Mouse (Mus musculus) kidney, postnatal 0 days (tissue): ENCODE data around the gene Smyd2. TPM values are rescaled to one million over a fixed set of nuclear protein-coding genes. Genes with fewer than 3 reads are reported as not detected.

Experiments
- ATAC-seq: fragments of 200-750 bp; cut with Nextera tagmentation; replicated peaks from 2 replicates; pipeline ENCODE4 v1.8.0; 2017; ENCODE audit warnings: low read depth, moderate number of reproducible peaks, moderate TSS enrichment, moderate library complexity; ENCODE audit not compliant: low FRiP score
- DNase-seq: peaks from one replicate; pipeline ENCODE4 v3.0.0-alpha.2; 2016; ENCODE audit warnings: low spot score
- H3K27ac ChIP-seq: fragments of 300-500 bp; sonication (generic); 2 replicates; pipeline ENCODE4 v1.5.1; 2014; ENCODE audit warnings: mild to moderate bottlenecking
- H3K27me3 ChIP-seq: fragments of 300-500 bp; sonication (generic); 2 replicates; pipeline ENCODE4 v1.6.1; 2014; ENCODE audit warnings: low read length, mixed read lengths; ENCODE audit not compliant: insufficient read depth
- H3K36me3 ChIP-seq: fragments of 300-500 bp; sonication (generic); 2 replicates; pipeline ENCODE4 v1.6.1; 2014; ENCODE audit warnings: low read length, mixed read lengths; ENCODE audit not compliant: insufficient read depth
- H3K4me1 ChIP-seq: fragments of 300-500 bp; sonication (generic); replicated peaks from 2 replicates; pipeline ENCODE4 v1.6.1; 2014; ENCODE audit warnings: antibody characterized with exemption, low read length, mixed read lengths; ENCODE audit not compliant: insufficient read depth
- H3K4me2 ChIP-seq: fragments of 300-500 bp; sonication (generic); 2 replicates; pipeline ENCODE4 v1.6.1; 2014; ENCODE audit warnings: mild to moderate bottlenecking, low read length, moderate library complexity, mixed read lengths
- H3K4me3 ChIP-seq: fragments of 300-500 bp; sonication (generic); replicated peaks from 2 replicates; pipeline ENCODE4 v1.5.1; 2014; ENCODE audit warnings: low read depth, low read length
- H3K9ac ChIP-seq: fragments of 300-500 bp; sonication (generic); 2 replicates; pipeline ENCODE4 v1.6.1; 2014; ENCODE audit warnings: low read depth, low read length
- H3K9me3 ChIP-seq: fragments of 300-500 bp; sonication (generic); replicated peaks from 2 replicates; pipeline ENCODE4 v1.6.1; 2016; ENCODE audit warnings: low read length, inconsistent platforms, mixed read lengths
- CTCF ChIP-seq: IDR thresholded peaks from 2 replicates; pipeline ENCODE4 v1.5.1; 2016; ENCODE audit warnings: antibody characterized with exemption, low read depth, mild to moderate bottlenecking, moderate library complexity
- WGBS: fragments of 180-500 bp; shearing (Covaris S2); extraction: QIAGEN DNeasy Blood & Tissue Kit; methylation state at CpG from one replicate; pipeline ENCODE4 v1.1.7; 2014; 5-methylcytosine and 5-hydroxymethylcytosine counted together
- polyA plus RNA-seq: library from polyadenylated mRNA; unstranded; fragments of >200 nt; fragmentation: Nextera tagmentation; extraction: Ambion mirVana; gene quantifications from 2 replicates; pipeline ENCODE4 v1.2.1, GENCODE M21; 2015

Gene Smyd2
- polyA plus RNA-seq, 1 experiment from 2014 or later: 70.4 TPM

DNA sequence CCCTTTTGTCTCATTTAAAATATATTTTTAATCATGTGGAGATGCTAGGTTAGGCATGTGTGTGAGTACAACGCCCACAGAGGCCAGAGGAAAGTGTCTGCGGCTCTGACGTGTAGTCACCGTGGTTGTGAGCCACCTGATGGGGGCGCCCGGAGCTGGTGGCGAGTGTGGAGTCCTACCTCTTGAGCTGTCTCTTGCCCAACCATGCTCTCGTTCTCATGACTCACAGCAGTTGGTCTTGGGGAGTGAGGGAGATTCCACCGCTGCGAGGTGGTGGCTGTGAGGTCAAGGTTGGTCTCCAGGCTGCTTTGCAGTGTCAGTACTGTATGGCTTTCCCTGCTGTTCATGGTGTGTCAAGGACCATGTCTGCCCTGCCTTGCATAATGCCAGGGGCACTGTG, 54.1 kb downstream of the Smyd2 start:
- ATAC-seq: no peak

DNA sequence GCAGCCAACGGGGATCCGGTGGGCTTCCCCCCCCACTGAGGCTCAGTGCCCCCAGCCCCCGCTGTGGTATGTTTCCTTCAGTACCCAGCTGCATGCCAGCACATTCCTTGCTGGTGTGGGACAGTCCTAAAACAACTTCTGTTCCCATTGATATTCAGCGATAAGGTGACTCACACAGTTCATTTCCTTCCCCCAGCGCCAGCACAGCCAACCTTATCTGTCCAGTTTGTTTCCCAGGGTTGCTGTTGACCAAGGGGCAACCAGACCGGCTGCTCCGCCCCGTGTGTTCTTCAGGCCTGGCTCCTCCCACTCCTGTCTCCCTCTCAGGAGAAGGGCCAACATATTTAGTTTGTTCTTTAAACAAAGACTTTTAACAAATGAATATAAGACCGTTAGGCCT, 54.7 kb downstream of the Smyd2 start:
- H3K4me3 ChIP-seq: no peak overlapping the region
- no peaks in the 10 kb centered on the region for H3K9me3 ChIP-seq
- no peaks in the 10 kb centered on the region for H3K27me3 ChIP-seq
- H3K36me3 ChIP-seq: peaks cover 38% of the 10 kb centered on the region; the same call in 1 of the 2 replicates
- ATAC-seq: peak; percentile 44; the same call in 1 of the 2 replicates
- peak; percentile 68 for DNase-seq
- WGBS: 32% methylated on average over 9 of the region's 9 CpGs
- H3K4me2 ChIP-seq: peak overlapping the region; percentile 28; the same call in 1 of the 2 replicates
- H3K9ac ChIP-seq: no peak overlapping the region
- peak overlapping the region; percentile 85 for H3K27ac ChIP-seq
- TF ChIP-seq CTCF: no peak
- peaks cover 12% of the 10 kb centered on the region; the same call in 1 of the 2 replicates for H3K4me1 ChIP-seq

More for the DNA sequence above, 54.1 kb downstream of the Smyd2 start:
- no peak for DNase-seq
- Histone ChIP-seq H3K4me3 (no peak overlapping the region), H3K36me3 (peaks cover 37% of the 10 kb centered on the region; the same call in 1 of the 2 replicates), H3K9me3 (no peaks in the 10 kb centered on the region), H3K27ac (peak overlapping the region; percentile 85; the same call in 1 of the 2 replicates), H3K4me1 (peaks cover 12% of the 10 kb centered on the region; the same call in 1 of the 2 replicates), H3K4me2 (no peak overlapping the region), H3K27me3 (no peaks in the 10 kb centered on the region), H3K9ac (no peak overlapping the region)
- peak; percentile 30; the same call in 1 of the 2 replicates for TF ChIP-seq CTCF
- 82% methylated on average over 10 of the region's 10 CpGs for WGBS

- H3K36me3 ChIP-seq: peaks cover 40% of the 10 kb centered on the region; the same call in 1 of the 2 replicates
These were observed 55.1 kb downstream of the Smyd2 start for GRCm38 (mm10) chr1:189867034-189867433.

GRCm38 (mm10) chr1:189866621-189867020, 55.5 kb downstream of the Smyd2 start:
- no peaks in the 10 kb centered on the region for H3K9me3 ChIP-seq
- no peak for TF ChIP-seq CTCF
- no peaks in the 10 kb centered on the region for H3K27me3 ChIP-seq
- H3K27ac ChIP-seq: peak overlapping the region; percentile 85
- 0 out of 2 replicates have a peak, but pooled peaks have one; percentile 2 for ATAC-seq
- DNase-seq: no peak
- H3K36me3 ChIP-seq: peaks cover 36% of the 10 kb centered on the region; the same call in 1 of the 2 replicates
- H3K4me2 ChIP-seq: no peak overlapping the region
- no peak overlapping the region for H3K9ac ChIP-seq
- no peak overlapping the region for H3K4me3 ChIP-seq
- peaks cover 12% of the 10 kb centered on the region; the same call in 1 of the 2 replicates for H3K4me1 ChIP-seq
- 67% methylated on average over 6 of the region's 6 CpGs for WGBS

More at GRCm38 (mm10) chr1:189867034-189867433, 55.1 kb downstream of the Smyd2 start:
- 56% methylated on average over 5 of the region's 5 CpGs for WGBS
- ATAC-seq (no peak), DNase-seq (peak; percentile 36)
- Histone ChIP-seq H3K9ac (no peak overlapping the region), H3K4me3 (no peak overlapping the region), H3K4me1 (peaks cover 12% of the 10 kb centered on the region; the same call in 1 of the 2 replicates), H3K27ac (peak overlapping the region; percentile 85), H3K9me3 (no peaks in the 10 kb centered on the region), H3K27me3 (no peaks in the 10 kb centered on the region), H3K4me2 (peak overlapping the region; percentile 28; the same call in 1 of the 2 replicates)
- TF ChIP-seq CTCF: no peak

- no peak for DNase-seq
- no peaks in the 10 kb centered on the region for H3K27me3 ChIP-seq
- no peak overlapping the region for H3K4me2 ChIP-seq
- no peak for TF ChIP-seq CTCF
- no peak overlapping the region for H3K27ac ChIP-seq
- H3K4me3 ChIP-seq: no peak overlapping the region
- peaks cover 28% of the 10 kb centered on the region; the same call in 1 of the 2 replicates for H3K36me3 ChIP-seq
- no peaks in the 10 kb centered on the region for H3K9me3 ChIP-seq
- no peak overlapping the region for H3K9ac ChIP-seq
- H3K4me1 ChIP-seq: peaks cover 12% of the 10 kb centered on the region; the same call in 1 of the 2 replicates
- 71% methylated on average over 15 of the region's 15 CpGs for WGBS
- ATAC-seq: no peak
These were observed 57.2 kb downstream of the Smyd2 start for GRCm38 (mm10) chr1:189864846-189865560.

DNA sequence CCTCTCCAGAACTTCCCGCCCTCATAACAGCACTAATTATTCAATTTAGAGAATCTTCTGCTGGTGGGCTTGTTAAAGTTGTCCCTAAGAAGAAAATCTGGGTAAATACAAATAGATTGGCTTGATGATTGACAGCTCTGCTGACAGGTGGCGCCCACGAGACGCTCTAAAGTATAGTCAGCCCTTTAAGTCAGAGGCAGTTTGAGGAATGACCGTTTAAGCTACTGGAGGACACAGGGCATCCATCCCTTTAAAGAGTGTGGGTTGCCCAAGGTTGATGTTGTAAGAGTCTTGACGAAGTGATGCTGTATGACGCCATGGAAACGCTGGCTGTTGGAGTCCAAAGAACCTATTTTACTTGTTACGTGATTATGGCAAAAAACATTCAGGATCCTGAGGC, 57.9 kb downstream of the Smyd2 start:
- H3K9ac ChIP-seq: no peak overlapping the region
- H3K27ac ChIP-seq: no peak overlapping the region
- peaks cover 12% of the 10 kb centered on the region; the same call in 1 of the 2 replicates for H3K4me1 ChIP-seq
- DNase-seq (no peak), ATAC-seq (no peak)
- H3K9me3 ChIP-seq: no peaks in the 10 kb centered on the region
- H3K27me3 ChIP-seq: no peaks in the 10 kb centered on the region
- WGBS: 80% methylated on average over 9 of the region's 9 CpGs
- no peak overlapping the region for H3K4me2 ChIP-seq
- TF ChIP-seq CTCF: peak; percentile 14; the same call in 1 of the 2 replicates
- peaks cover 30% of the 10 kb centered on the region; the same call in 1 of the 2 replicates for H3K36me3 ChIP-seq
- H3K4me3 ChIP-seq: no peak overlapping the region
